Mouse (Mus musculus): Measurements from ENCODE around the gene Dclk2. TPM values are rescaled to one million over a fixed set of nuclear protein-coding genes. Genes with fewer than 3 reads are reported as not detected.
A peak's percentile ranks its signal among the peaks of the same experiment; 100 is the strongest.

Dclk2 gene
- total RNA-seq, 2 experiments from 2014 or later: 1.8 to 2.5 TPM

- intact Hi-C loops (cut with DNase I; ENCODE audit: low total_unique reads): no loop called here
Observed at GRCm38 (mm10) chr3:86849337-86849736, 71.3 kb downstream of the Dclk2 start.

GRCm38 (mm10) chr3:86847536-86847935 is 73.1 kb downstream of the Dclk2 start:
- intact Hi-C loops (cut with DNase I; ENCODE audit: low total_unique reads): no loop called here
- no peak for DNase-seq

More at GRCm38 (mm10) chr3:86849337-86849736, 71.3 kb downstream of the Dclk2 start:
- no peak for DNase-seq

- intact Hi-C loops (cut with DNase I; ENCODE audit: low total_unique reads): no loop called here
- DNase-seq: no peak
Observed at GRCm38 (mm10) chr3:86846036-86846435, 74.6 kb downstream of the Dclk2 start.

DNA sequence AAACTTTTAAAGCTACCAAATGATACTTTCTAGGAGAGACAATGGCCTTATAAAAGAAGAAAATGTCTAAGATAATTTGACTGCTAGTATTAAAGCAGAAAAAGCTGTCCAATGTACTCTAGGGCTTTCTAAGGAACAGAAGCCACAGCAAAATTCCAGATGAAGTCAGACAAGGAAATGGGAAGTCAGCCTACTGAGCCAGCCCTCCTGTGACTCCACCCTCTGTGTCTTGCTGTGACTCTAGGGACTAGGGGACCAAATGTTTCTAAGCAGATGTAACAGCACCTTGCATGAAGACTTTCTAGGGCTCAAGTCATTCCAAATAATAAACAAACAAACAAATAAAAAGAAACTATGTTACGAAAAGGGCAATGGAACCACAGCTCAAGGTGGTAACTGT is 75.1 kb downstream of the Dclk2 start:
- intact Hi-C loops (cut with DNase I; ENCODE audit: low total_unique reads): no loop called here

DNA sequence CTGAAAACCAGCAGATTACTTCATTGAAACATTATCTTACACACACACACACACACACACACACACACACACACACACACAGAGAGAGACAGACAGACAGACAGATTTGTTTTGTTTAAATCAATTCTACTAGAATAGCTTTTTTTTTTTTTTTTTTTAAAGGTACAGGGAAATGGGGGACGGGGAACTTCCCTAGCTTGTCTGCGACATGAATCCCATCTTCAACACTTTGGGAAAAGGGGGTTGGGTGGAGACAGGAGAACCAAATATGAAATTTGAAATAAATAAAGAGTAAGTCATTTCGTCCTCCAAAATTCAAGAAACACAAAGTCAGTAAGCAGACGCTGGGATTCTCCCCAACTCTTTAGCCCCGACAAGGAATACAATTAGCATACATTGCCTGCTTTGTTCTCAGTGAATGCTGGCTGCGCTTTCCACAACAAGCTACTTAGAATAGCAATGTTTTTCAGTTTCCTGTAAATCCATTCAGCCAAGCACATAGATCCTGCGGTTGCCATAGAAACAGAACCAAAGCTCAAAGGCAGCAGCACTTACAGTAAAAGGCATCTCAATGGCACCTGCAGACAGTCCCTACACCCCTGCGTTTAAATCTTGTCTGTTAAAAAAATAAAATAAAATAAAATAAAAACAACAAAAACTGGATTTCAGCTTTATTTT is 75.7 kb downstream of the Dclk2 start:
- intact Hi-C loops (cut with DNase I; ENCODE audit: low total_unique reads): no loop called here
- no peak for DNase-seq

More for the DNA sequence above, 75.1 kb downstream of the Dclk2 start:
- no peak for DNase-seq

DNA sequence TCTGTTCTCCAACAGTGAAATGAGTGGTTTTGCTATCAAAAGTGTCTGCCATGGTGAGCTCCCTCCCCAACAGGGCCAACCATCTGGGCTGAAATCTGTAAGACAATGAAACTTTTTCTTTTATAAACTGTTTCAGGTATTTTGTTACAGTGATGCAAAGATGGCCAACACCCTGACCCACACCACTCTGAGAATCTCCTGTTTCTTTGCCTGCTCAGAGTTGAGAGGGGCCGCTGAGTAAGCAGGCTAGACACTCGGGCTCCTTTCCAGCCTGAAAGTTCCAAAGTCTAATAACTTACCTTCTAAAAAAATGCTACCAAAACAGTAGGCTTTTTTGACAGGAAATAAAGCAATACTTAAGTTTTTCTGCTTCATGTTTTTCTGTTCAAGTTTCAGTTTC is 78.2 kb downstream of the Dclk2 start:
- no peak for DNase-seq
- intact Hi-C loops (cut with DNase I; ENCODE audit: low total_unique reads): no loop called here

- intact Hi-C loops (cut with DNase I; ENCODE audit: low total_unique reads): no loop called here
- DNase-seq: no peak
Observed at GRCm38 (mm10) chr3:86839606-86840005, 81.0 kb downstream of the Dclk2 start.

DNA sequence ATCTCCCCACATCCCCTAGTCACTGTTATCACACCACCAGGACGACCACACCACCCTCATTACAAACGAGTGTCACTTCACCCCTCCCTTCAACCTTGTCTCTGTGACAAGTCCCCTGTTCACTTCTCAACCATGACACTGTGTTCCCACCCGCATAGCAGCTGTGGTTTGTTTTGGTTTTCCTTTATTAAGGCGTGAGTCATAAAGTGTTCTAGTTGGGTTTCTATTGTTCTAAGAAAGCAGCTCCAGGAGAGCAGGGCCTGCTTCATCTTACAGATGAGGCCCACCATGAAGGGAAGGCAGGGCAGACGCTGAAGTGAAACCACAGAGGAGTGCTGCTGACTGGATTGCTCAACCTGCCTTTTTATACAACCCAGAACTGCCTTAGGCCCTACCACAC is 83.3 kb downstream of the Dclk2 start:
- intact Hi-C loops (cut with DNase I; ENCODE audit: low total_unique reads): no loop called here
- no peak for DNase-seq

DNA sequence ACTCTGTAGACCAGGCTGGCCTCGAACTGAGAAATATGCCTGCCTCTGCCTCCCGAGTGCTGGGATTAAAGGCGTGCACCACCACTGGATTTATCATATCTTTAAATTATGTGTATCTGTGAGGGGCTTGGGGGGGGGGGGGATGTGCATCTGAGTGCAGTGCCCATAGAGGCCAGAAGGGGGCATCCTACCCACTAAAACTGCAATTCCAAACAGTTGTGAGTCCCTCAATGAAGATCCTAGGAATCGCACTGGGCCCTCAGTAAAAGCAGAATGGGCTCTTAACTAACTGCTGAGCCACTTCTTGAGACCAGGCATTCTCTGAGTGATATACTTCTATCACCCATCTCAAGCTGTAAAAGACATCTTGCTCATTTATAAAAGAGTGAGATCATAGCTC is 85.5 kb downstream of the Dclk2 start:
- intact Hi-C loops (cut with DNase I; ENCODE audit: low total_unique reads): no loop called here
- DNase-seq: no peak

DNA sequence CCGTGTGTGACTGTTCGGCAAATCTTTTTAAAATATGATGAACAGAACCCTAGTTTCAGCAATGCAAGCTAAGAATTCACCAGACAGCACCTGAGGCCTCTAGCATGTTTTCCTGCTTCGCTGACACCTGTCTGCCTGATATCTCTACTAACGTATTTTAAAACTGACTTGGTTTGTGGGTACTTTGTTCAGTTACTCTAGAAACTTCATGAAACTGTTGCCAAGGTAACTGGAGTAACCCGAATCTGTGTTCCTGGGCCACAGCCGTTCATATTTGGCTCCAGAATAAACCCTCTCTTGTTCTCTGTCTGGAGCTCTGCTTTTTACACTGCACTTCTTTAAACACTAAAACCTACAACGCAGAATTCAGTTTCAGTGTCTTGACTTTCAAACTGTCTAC is 86.3 kb downstream of the Dclk2 start:
- intact Hi-C loops (cut with DNase I; ENCODE audit: low total_unique reads): no loop called here
- no peak for DNase-seq

DNA sequence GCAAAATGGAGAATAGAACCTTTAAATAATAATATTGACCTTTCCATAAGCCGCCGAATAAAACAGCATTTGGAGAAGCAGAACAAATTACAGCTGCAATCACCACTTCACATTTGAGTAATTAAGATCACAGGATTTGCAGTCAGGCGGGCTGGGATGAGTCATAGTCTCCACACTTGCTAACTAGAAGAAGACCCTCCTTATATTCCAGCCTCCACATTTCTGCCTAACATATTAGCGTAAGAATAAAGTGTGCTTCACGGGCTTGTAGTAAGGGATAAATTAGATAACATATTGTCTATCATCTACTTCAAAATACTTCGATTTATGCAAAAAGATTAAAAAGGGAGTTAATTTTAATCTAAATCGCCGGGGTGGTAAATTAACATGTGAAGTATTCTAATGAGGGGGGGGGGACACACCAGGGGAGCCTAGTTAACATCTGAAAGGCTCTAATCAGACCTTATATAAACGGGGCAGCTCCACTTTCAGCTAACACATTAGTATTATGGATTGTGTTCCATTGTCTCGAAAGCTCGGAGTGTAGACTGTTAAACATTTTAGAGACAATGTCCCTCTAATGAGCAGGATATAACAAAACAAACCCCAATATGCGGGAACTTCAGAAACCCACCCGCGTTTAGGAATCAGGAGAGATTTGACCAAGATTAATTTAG is 87.9 kb downstream of the Dclk2 start:
- DNase-seq: no peak
- intact Hi-C loops (cut with DNase I; ENCODE audit: low total_unique reads): no loop called here

GRCm38 (mm10) chr3:86832115-86832514 is 88.5 kb downstream of the Dclk2 start:
- intact Hi-C loops (cut with DNase I; ENCODE audit: low total_unique reads): no loop called here
- DNase-seq: no peak

GRCm38 (mm10) chr3:86827506-86827905 is 93.1 kb downstream of the Dclk2 start:
- no peak for DNase-seq
- intact Hi-C loops (cut with DNase I; ENCODE audit: low total_unique reads): no loop called here

DNA sequence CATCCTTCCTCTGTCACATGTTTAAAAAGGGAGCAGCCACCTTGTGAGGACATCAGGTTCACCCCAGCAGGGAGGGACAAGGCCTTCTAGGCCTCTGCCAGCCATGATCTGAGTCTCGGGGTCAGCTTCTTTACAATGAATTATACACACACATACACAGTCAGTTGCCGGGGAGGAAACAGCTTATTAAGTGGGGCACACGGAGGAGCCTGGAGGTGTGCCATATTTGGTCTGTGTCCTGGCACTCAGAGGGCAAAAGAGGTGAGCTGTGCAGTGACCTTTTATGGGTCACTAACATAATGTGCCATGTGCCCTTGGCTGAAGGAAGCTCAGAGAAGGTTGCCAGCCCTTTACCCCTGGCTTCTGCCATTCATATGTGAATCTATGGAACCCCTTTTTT is 99.3 kb downstream of the Dclk2 start:
- intact Hi-C loops (cut with DNase I; ENCODE audit: low total_unique reads): no loop called here
- no peak for DNase-seq

DNA sequence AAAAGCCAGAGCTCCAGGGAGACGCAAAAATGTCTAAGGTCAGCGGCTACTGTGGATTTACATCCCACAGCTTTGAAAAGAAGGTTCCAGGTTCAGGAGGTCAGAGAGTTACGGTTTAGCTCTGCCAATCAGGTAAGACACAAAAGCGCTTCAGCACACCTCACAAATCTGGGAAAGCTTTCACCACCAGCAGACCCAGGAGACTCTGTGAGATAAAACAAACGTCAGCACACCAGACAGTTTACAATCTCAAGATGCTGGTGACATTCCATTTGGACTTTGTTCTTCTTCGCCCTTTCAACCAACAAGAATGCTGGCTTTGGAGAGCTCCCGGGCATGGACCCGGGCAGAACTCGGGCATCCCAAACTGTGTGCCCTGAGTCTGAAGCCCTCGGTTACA is 100.3 kb downstream of the Dclk2 start:
- DNase-seq: no peak
- intact Hi-C loops (cut with DNase I; ENCODE audit: low total_unique reads): no loop called here

GRCm38 (mm10) chr3:86819372-86819771 is 101.3 kb downstream of the Dclk2 start:
- intact Hi-C loops (cut with DNase I; ENCODE audit: low total_unique reads): no loop called here
- no peak for DNase-seq

GRCm38 (mm10) chr3:86818001-86818585 is 102.6 kb downstream of the Dclk2 start:
- no peak for DNase-seq
- intact Hi-C loops (cut with DNase I; ENCODE audit: low total_unique reads): no loop called here

DNA sequence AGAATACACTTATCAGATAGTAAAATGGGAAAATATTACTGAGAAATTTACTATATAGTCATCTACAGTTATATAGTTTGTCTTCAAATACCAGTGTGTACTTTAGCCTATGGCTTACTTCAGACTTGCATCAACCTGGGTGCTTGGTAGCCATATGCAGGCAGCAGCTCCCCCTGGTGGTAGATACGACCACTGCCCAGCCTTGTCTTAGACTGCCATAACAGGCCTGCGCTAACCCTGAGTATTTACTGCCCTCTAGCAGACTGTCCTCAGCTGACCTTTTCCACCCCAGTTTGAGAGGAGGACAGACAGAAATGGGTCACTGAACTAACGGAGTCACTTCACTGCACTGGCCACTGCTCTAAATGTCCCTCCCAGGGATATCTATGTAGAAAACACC is 108.0 kb downstream of the Dclk2 start:
- intact Hi-C loops (cut with DNase I; ENCODE audit: low total_unique reads): no loop called here

GRCm38 (mm10) chr3:86810908-86811307 is 109.7 kb downstream of the Dclk2 start:
- no peak for DNase-seq
- intact Hi-C loops (cut with DNase I; ENCODE audit: low total_unique reads): no loop called here

More for the DNA sequence above, 108.0 kb downstream of the Dclk2 start:
- peak; percentile 76 for DNase-seq

GRCm38 (mm10) chr3:86809646-86810045 is 111.0 kb downstream of the Dclk2 start:
- intact Hi-C loops (cut with DNase I; ENCODE audit: low total_unique reads): no loop called here
- no peak for DNase-seq

- intact Hi-C loops (cut with DNase I; ENCODE audit: low total_unique reads): no loop called here
- no peak for DNase-seq
Observed at GRCm38 (mm10) chr3:86809199-86809598, 111.5 kb downstream of the Dclk2 start.
